Mouse (Mus musculus) B cell, adult (primary cell): ENCODE data around the gene Cited1. TPM values are rescaled to one million over a fixed set of nuclear protein-coding genes. Genes with fewer than 3 reads are reported as not detected.

Experiments used
- total RNA-seq: library from RNA; stranded (reverse); gene quantifications from 4 replicates; pipeline ENCODE4 v1.2.4, GENCODE M21; 2023; ENCODE audit not compliant: inconsistent age

Cited1 gene
- not detected in 4 replicates for total RNA-seq

DNA sequence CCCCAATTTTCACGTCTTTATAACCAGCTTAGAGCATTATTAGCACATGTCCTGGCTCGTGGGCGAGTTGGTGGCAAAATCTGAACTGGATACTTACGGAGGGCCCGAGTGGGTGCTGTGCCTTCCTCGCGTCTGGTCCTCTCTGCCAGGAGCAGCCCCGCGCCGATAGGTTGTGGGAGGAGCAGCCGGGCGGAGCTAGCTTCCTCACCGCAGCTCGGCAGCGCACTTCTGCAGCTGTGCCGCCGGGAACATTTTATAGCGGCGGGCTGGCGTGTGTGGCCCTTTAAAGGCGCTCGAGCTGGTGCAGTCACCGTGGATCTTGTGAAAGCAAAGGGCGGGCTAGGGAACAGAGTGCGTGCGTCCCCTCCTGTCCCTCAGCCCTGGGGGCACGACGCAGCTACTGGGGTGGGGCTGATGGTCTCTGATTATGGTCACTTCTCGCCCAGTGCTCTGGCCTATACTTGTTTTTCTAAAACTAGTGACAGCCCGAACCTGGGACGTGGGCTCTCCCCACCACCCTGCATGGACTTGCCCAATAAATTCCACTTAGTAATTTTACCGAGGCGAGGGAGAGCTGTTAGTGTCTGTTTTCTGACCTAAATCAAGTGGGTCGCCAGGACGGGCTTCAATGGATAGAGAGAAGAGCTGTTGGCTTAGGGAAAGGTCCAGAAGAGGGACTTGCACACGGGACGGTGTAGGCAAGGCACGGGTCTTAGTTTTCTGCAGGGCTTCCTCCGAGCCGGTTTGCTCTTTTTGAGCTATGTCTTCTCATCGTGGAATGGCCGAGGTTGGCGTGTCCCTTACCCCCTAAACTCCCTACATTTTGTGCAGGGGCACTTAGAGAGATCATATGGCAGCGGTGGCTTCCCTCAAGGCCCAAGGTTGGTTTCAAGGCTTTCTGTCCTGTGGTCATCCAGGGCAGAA lies at the start of gene Cited1:
TSS of gene Cited1 (minus strand) at position 245 of the 924 bp plus-strand sequence.

Other genes with a start within 250 kb of the Cited1 start
- 0.69 to 1.3 TPM (median 1.2 TPM) in 4 replicates for gene Rtl5, start 180.9 kb downstream of the Cited1 start, total RNA-seq
- 8.4 to 29.3 TPM (median 19.0 TPM) in 4 replicates for gene Pin4, start 132.7 kb downstream of the Cited1 start, total RNA-seq
- gene Ercc6l, start 95.1 kb downstream of the Cited1 start, total RNA-seq: 4.3 to 4.6 TPM (median 4.4 TPM) in 4 replicates
- gene Rps4x, start 62.8 kb downstream of the Cited1 start, total RNA-seq: 2,270 to 2,451 TPM (median 2,344 TPM) in 4 replicates